Mouse (Mus musculus): ENCODE measurements at regions not wholly inside any gene's neighbourhood (a gene's known extent, or its start where the extent isn't known, plus 50 kb on each side); places are given as distances from the start of the nearest gene placed in this dataset.
A peak's percentile ranks its signal among the peaks of the same experiment; 100 is the strongest.

- TF ChIP-seq CTCF (conservative IDR thresholded peaks at IDR 0.05; ENCODE audit: low read length) (peak; percentile 49), NANOG (IDR thresholded peaks at IDR 0.05; ENCODE audit: borderline replicate concordance, low read length) (no peak), POU5F1 (IDR thresholded peaks at IDR 0.05; ENCODE audit: borderline replicate concordance, low read length) (no peak)
Observed at GRCm38 (mm10) chr12:63380681-63381080, 1093.8 kb downstream of the Fscb start.

Data from E14TG2a.4 (cell line).